Mouse (Mus musculus): ENCODE measurements around the gene Tuft1.

DNA sequence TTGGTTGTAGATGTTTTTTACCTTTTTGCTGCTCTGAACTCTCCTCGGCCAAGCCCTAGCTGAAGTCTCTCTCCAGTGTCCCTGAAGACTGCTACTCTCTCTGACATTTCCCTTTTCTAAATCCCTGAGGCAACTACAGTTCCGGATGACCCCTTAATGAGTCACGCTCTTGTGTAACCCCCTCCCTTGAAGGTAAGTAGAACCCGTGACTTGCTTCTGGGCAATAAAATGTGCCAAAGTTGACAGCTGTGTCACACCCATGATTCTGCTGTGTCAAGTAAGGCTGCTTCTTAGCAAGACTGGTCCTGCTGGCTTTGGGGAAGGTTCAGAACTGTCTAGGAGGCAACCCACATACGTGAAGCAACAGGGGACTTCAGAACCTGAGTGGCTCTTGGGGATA lies 70.7 kb downstream of the Tuft1 start:
- no peak for TF ChIP-seq CTCF (IDR thresholded peaks at IDR 0.05; ENCODE audit: insufficient read depth, low read depth, low read length)
- no peak for TF ChIP-seq POLR2A (IDR thresholded peaks at IDR 0.05; ENCODE audit: insufficient read depth, low read depth, low read length)

All from olfactory bulb, adult 2 months (tissue).